Mouse (Mus musculus): ENCODE measurements around the gene Gm49721.
"Not testable (repeated sequence)": the region's sequence is repeated elsewhere in the genome, so short reads cannot be mapped to it uniquely, and the experiment has no call there.

DNA sequence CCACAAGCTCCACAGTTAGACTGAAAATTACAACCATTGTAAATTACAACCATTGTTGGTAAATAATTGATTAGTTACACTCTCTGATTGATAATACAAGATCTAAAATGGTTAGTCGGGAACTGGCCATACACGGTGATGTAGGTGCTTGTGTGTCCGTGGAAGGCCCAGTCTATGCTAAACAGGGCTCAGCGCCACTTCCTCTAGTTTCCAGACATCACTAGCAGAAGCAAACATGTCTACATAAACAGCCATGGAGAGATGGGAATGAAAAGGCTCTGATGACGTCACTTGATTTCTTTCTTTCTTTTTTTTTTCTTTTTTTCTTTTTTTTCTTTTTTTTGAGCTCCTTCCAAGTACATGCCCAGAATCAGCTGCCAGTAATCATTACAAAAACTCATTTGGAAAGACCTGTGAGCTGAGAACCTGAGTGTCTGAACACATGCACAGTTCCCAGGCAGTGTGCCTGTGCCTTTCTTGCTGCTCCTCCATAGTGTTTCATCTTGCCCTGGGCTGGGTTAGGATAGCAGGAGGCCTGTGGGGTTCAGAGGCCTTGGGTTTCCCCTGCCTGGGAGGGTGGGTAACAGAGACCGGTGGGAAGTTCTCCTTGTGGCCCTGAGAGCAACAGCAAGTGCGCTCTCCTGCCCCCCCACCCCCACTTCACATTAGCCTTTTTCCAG is 91.0 kb downstream of the Gm49721 start:
- TF ChIP-seq POLR2A (IDR thresholded peaks at IDR 0.05; ENCODE audit: insufficient read length, low read depth); USF1 (IDR thresholded peaks at IDR 0.05; ENCODE audit: low read depth); POLR2AphosphoS2 (IDR thresholded peaks at IDR 0.05; ENCODE audit: insufficient read length, low read depth); MYOD1 (IDR thresholded peaks at IDR 0.05; ENCODE audit: control insufficient read depth in 1 of 3, insufficient read length in 2 of 3, low read depth in 2 of 3): not testable (repeated sequence)
